Mouse (Mus musculus) MEL (cell line): ENCODE data around the gene Pnpla5.

Source experiments
- CHD1 ChIP-seq: IDR thresholded peaks from 2 replicates; pipeline ENCODE4 v1.6.1; 2012; ENCODE audit warnings: low read depth, mild to moderate bottlenecking, inconsistent platforms, low read length, improper control_type of control experiment
- CTCF ChIP-seq, 3 experiments: IDR thresholded peaks in 2 of 3; conservative IDR thresholded peaks in 1 of 3; 2 replicates each; pipeline ENCODE4 v1.5.1; 2011 to 2012; ENCODE audit warnings: low read length in 3 of 3, low read depth in 2 of 3, mild to moderate bottlenecking in 2 of 3, improper control_type of control experiment in 1 of 3, inconsistent platforms in 1 of 3, mixed read lengths in 1 of 3, moderate library complexity in 1 of 3; ENCODE audit not compliant: control insufficient read depth in 1 of 3, insufficient read depth in 1 of 3, poor library complexity in 1 of 3, severe bottlenecking in 1 of 3
- E2F4 ChIP-seq: IDR thresholded peaks from 2 replicates; pipeline ENCODE4 v1.6.1; 2011; ENCODE audit warnings: low read depth, low read length, improper control_type of control experiment, borderline replicate concordance
- GATA1 ChIP-seq: IDR thresholded peaks from 2 replicates; pipeline ENCODE4 v1.6.1; 2011; ENCODE audit warnings: low read depth, low read length, improper control_type of control experiment
- MAX ChIP-seq: IDR thresholded peaks from 2 replicates; pipeline ENCODE4 v1.6.1; 2011; ENCODE audit warnings: low read length, improper control_type of control experiment
- MXI1 ChIP-seq: IDR thresholded peaks from 2 replicates; pipeline ENCODE4 v1.6.1; 2011; ENCODE audit warnings: mild to moderate bottlenecking, low read depth, low read length, improper control_type of control experiment
- POLR2A ChIP-seq, 2 experiments: IDR thresholded peaks; 2 replicates each; pipeline ENCODE4 v1.6.1; 2011 to 2012; ENCODE audit warnings: low read length in 2 of 2, mild to moderate bottlenecking in 2 of 2, control low read depth in 1 of 2, improper control_type of control experiment in 1 of 2, low read depth in 1 of 2, moderate library complexity in 1 of 2; ENCODE audit not compliant: control insufficient read depth in 1 of 2, insufficient read depth in 1 of 2, poor library complexity in 1 of 2

DNA sequence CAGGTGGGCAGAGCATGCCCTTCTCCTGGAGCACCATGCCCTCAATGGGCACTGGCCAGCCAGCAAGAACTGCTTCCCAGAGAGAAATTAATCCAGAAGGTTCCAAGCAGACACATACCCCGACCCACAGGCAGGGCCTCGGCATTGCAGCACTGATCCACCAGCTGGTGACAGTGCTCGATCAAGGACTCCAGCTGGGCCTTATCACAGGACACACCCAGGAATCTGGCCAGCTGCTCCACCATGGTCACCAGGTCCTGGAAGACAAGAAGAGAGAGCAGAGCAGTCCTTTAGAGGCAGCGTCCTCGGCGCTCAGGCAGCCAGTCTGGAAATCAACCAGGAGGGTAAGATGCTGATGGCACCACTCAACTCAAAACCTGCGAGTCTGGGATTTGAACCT lies 42.9 kb downstream of the Pnpla5 start:
- TF ChIP-seq MXI1, result no peak
- no peak for TF ChIP-seq CTCF (IDR thresholded peaks at IDR 0.05 in 2 of 3, conservative IDR thresholded peaks at IDR 0.05 in 1 of 3; ENCODE audit: control insufficient read depth in 1 of 3, insufficient read depth in 1 of 3, low read depth in 2 of 3, low read length in 3 of 3, poor library complexity in 1 of 3, severe bottlenecking in 1 of 3)
- no peak for TF ChIP-seq CHD1
- no peak for TF ChIP-seq MAX
- no peak for TF ChIP-seq GATA1
- TF ChIP-seq POLR2A (IDR thresholded peaks at IDR 0.05; ENCODE audit: control insufficient read depth in 1 of 2, insufficient read depth in 1 of 2, low read depth in 1 of 2, low read length in 2 of 2, poor library complexity in 1 of 2), result no peak
- no peak for TF ChIP-seq E2F4
